Mouse (Mus musculus): ENCODE data around the gene Nedd1.

Nedd1 gene

GRCm38 (mm10) chr10:92721771-92722619 lies at the start of gene Nedd1:
Nedd1 (minus strand) TSS chr10:92722420.
- DNase-seq (ENCODE audit: extremely low spot score, low spot score) = peak; percentile 96

GRCm38 (mm10) chr10:92754359-92754758 lies 32.1 kb upstream of the Nedd1 start:
- DNase-seq (ENCODE audit: extremely low spot score, low spot score) = no peak

- no peak for DNase-seq (ENCODE audit: extremely low spot score, low spot score)
These were observed 8.1 kb upstream of the Nedd1 start for GRCm38 (mm10) chr10:92730339-92730738.

- no peak for DNase-seq (ENCODE audit: extremely low spot score, low spot score)
These were observed 6.5 kb upstream of the Nedd1 start for GRCm38 (mm10) chr10:92728723-92729122.

- DNase-seq (ENCODE audit: extremely low spot score, low spot score) = no peak
These were observed 384 bp upstream of the Nedd1 start for GRCm38 (mm10) chr10:92722620-92722988.

- no peak for DNase-seq (ENCODE audit: extremely low spot score, low spot score)
These were observed 23.2 kb downstream of the Nedd1 start for GRCm38 (mm10) chr10:92699032-92699431.

- no peak for DNase-seq (ENCODE audit: extremely low spot score, low spot score)
These were observed 47.2 kb downstream of the Nedd1 start for GRCm38 (mm10) chr10:92675056-92675455.

GRCm38 (mm10) chr10:92671906-92672305 lies 50.3 kb downstream of the Nedd1 start:
- DNase-seq (ENCODE audit: extremely low spot score, low spot score) = no peak

GRCm38 (mm10) chr10:92665287-92665686 lies 56.9 kb downstream of the Nedd1 start:
- no peak for DNase-seq (ENCODE audit: extremely low spot score, low spot score)

- DNase-seq (ENCODE audit: extremely low spot score, low spot score) = no peak
These were observed 69.0 kb downstream of the Nedd1 start for GRCm38 (mm10) chr10:92653266-92653665.

GRCm38 (mm10) chr10:92652399-92652920 lies 69.8 kb downstream of the Nedd1 start:
- DNase-seq (ENCODE audit: extremely low spot score, low spot score) = peak; percentile 16

GRCm38 (mm10) chr10:92651266-92651665 lies 71.0 kb downstream of the Nedd1 start:
- DNase-seq (ENCODE audit: extremely low spot score, low spot score) = no peak

GRCm38 (mm10) chr10:92649096-92649495 lies 73.1 kb downstream of the Nedd1 start:
- DNase-seq (ENCODE audit: extremely low spot score, low spot score) = no peak

GRCm38 (mm10) chr10:92647691-92648090 lies 74.5 kb downstream of the Nedd1 start:
- DNase-seq (ENCODE audit: extremely low spot score, low spot score) = no peak

- no peak for DNase-seq (ENCODE audit: extremely low spot score, low spot score)
These were observed 78.2 kb downstream of the Nedd1 start for GRCm38 (mm10) chr10:92643995-92644394.

GRCm38 (mm10) chr10:92641032-92641431 lies 81.2 kb downstream of the Nedd1 start:
- DNase-seq (ENCODE audit: extremely low spot score, low spot score) = no peak

Measured in neural tube, embryonic 10.5 days (tissue).